Mouse (Mus musculus): ENCODE data around the gene Supt6. TPM values are rescaled to one million over a fixed set of nuclear protein-coding genes. Genes with fewer than 3 reads are reported as not detected.

The Supt6 gene
- total and polyA plus RNA-seq, 3 experiments: 39.6 to 93.2 (median 59.8) TPM

DNA sequence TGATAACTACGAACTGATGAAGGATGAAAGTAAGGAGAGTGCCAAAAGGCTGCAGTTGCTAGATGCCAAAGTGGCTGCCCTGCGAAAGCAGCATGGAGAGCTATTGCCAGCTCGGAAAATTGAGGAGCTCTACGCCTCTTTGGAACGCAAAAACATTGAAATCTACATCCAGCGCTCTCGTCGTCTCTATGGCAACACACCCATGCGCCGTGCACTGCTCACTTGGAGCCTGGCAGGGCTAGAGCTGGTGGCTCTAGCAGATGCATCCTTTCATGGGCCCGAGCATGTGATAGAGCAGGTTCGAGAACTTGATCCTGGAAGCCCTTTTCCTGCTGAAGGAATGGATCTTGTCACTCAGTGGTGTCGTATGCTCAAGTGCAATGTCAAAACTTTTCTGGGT is 26.2 kb upstream of the Supt6 start:
- TF ChIP-seq NRF1 (IDR thresholded peaks at IDR 0.05; ENCODE audit: insufficient read depth, low read depth, low read length, poor library complexity, severe bottlenecking) (no peak), ZKSCAN1 (IDR thresholded peaks at IDR 0.05; ENCODE audit: low read depth, low read length) (no peak), MAZ (IDR thresholded peaks at IDR 0.05; ENCODE audit: low read depth, low read length) (no peak), POLR2AphosphoS5 (IDR thresholded peaks at IDR 0.05; ENCODE audit: borderline replicate concordance, low read depth, low read length) (no peak), E2F4 (IDR thresholded peaks at IDR 0.05; ENCODE audit: borderline replicate concordance, low read depth, low read length) (no peak), BHLHE40 (IDR thresholded peaks at IDR 0.05; ENCODE audit: borderline replicate concordance, low read depth, low read length) (no peak), HCFC1 (IDR thresholded peaks at IDR 0.05; ENCODE audit: low read depth, low read length) (no peak), POLR2AphosphoS2 (IDR thresholded peaks at IDR 0.05; ENCODE audit: low read length) (no peak), ZC3H11A (IDR thresholded peaks at IDR 0.05; ENCODE audit: low read depth, low read length) (no peak), SIN3A (IDR thresholded peaks at IDR 0.05; ENCODE audit: low read length) (no peak), MEF2A (IDR thresholded peaks at IDR 0.05; ENCODE audit: extremely low read depth, insufficient replicate concordance, low read depth, low read length, poor library complexity, severe bottlenecking) (no peak), USF2 (IDR thresholded peaks at IDR 0.05; ENCODE audit: borderline replicate concordance in 1 of 2, insufficient read depth in 1 of 2, low read depth in 1 of 2, low read length in 2 of 2) (no peak), MAFK (IDR thresholded peaks at IDR 0.05; ENCODE audit: borderline replicate concordance, low read depth, low read length) (no peak), MYC (IDR thresholded peaks at IDR 0.05; ENCODE audit: low read depth, low read length) (no peak), MXI1 (IDR thresholded peaks at IDR 0.05; ENCODE audit: low read depth, low read length) (no peak), TCF12 (IDR thresholded peaks at IDR 0.05; ENCODE audit: low read depth, low read length) (no peak), CHD1 (IDR thresholded peaks at IDR 0.05; ENCODE audit: low read depth, low read length) (no peak), NELFE (IDR thresholded peaks at IDR 0.05; ENCODE audit: low read depth, low read length) (no peak)
- Histone ChIP-seq H3K36me3 (ENCODE audit: control insufficient read depth in 1 of 2, insufficient read depth in 2 of 2, low read length in 2 of 2) (peaks cover 0 to 37% of the 10 kb centered on the region in 2 experiments; a peak in 2 of 4 replicates), H3K4me1 (ENCODE audit: control insufficient read depth in 1 of 2, insufficient read depth in 2 of 2, low read length in 2 of 2) (no peaks in the 10 kb centered on the region)

DNA sequence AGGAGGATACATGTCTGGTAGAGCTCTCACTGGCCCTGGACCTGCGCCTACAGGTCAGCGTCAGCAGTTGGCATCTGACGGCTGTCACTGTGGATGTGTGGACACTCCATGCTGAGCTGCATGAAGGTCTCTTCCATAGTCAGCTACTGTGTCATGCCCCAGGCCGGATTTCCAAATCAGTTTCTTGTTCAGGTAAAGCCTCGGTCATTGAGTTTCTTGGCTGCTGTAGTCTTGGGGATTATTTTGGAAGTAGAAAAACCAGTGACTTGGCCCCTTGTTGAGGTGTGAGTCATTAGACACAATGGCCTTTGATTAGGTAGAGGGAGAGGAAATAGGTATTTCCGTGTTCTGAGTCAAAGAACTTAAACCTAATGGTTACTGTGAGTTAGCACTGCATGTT is 19.8 kb upstream of the Supt6 start:
- H3K27ac ChIP-seq (ENCODE audit: control insufficient read depth, low read depth, low read length): no peak overlapping the region
- H3K27me3 ChIP-seq (ENCODE audit: control insufficient read depth in 1 of 2, insufficient read depth in 2 of 2, low read length in 2 of 2): no peaks in the 10 kb centered on the region
- DNase-seq (ENCODE audit: low read depth, low spot score): no peak
- H3K36me3 ChIP-seq (ENCODE audit: control insufficient read depth in 1 of 2, insufficient read depth in 2 of 2, low read length in 2 of 2): peaks cover 8 to 31% of the 10 kb centered on the region in 2 experiments
- TF ChIP-seq ELF1 (IDR thresholded peaks at IDR 0.05; ENCODE audit: low read depth, low read length): no peak
- TF ChIP-seq MYC (IDR thresholded peaks at IDR 0.05; ENCODE audit: low read depth, low read length): no peak
- no peak for TF ChIP-seq SIN3A (IDR thresholded peaks at IDR 0.05; ENCODE audit: low read length)
- TF ChIP-seq ZNF384 (IDR thresholded peaks at IDR 0.05; ENCODE audit: low read depth, low read length): no peak
- no peak for TF ChIP-seq EP300 (IDR thresholded peaks at IDR 0.05; ENCODE audit: low read depth in 1 of 2, low read length in 2 of 2)
- no peak for TF ChIP-seq GATA1 (IDR thresholded peaks at IDR 0.05; ENCODE audit: low read depth, low read length)
- TF ChIP-seq TCF12 (IDR thresholded peaks at IDR 0.05; ENCODE audit: low read depth, low read length): no peak
- no peak for TF ChIP-seq MXI1 (IDR thresholded peaks at IDR 0.05; ENCODE audit: low read depth, low read length)
- TF ChIP-seq ZC3H11A (IDR thresholded peaks at IDR 0.05; ENCODE audit: low read depth, low read length): no peak
- TF ChIP-seq MYB (IDR thresholded peaks at IDR 0.05; ENCODE audit: low read depth, low read length): no peak
- TF ChIP-seq MAFK (IDR thresholded peaks at IDR 0.05; ENCODE audit: borderline replicate concordance, low read depth, low read length): no peak
- TF ChIP-seq CTCF (IDR thresholded peaks at IDR 0.05 in 2 of 3, conservative IDR thresholded peaks at IDR 0.05 in 1 of 3; ENCODE audit: control insufficient read depth in 1 of 3, insufficient read depth in 1 of 3, low read depth in 2 of 3, low read length in 3 of 3, poor library complexity in 1 of 3, severe bottlenecking in 1 of 3): no peak
- TF ChIP-seq USF1 (IDR thresholded peaks at IDR 0.05; ENCODE audit: low read depth, low read length): no peak
- TF ChIP-seq POLR2AphosphoS5 (IDR thresholded peaks at IDR 0.05; ENCODE audit: borderline replicate concordance, low read depth, low read length): no peak
- TF ChIP-seq ZKSCAN1 (IDR thresholded peaks at IDR 0.05; ENCODE audit: low read depth, low read length): no peak
- TF ChIP-seq UBTF (IDR thresholded peaks at IDR 0.05; ENCODE audit: borderline replicate concordance, insufficient read depth, low read depth, low read length): no peak
- TF ChIP-seq CHD2 (IDR thresholded peaks at IDR 0.05; ENCODE audit: low read length): no peak
- TF ChIP-seq SMC3 (IDR thresholded peaks at IDR 0.05; ENCODE audit: low read depth, low read length): no peak
- TF ChIP-seq MAX (IDR thresholded peaks at IDR 0.05; ENCODE audit: low read length): no peak
- no peak for TF ChIP-seq ETS1 (IDR thresholded peaks at IDR 0.05; ENCODE audit: low read depth, low read length)
- H3K9me3 ChIP-seq (replicated peaks; ENCODE audit: insufficient read depth, low read length): no peaks in the 10 kb centered on the region
- peaks cover 8% of the 10 kb centered on the region for H3K79me2 ChIP-seq (ENCODE audit: control insufficient read depth, insufficient read depth, low read length, poor library complexity)
- H3K9ac ChIP-seq (ENCODE audit: control insufficient read depth, low read depth, low read length, poor library complexity, severe bottlenecking): no peak overlapping the region
- H3K4me3 ChIP-seq (ENCODE audit: control insufficient read depth in 1 of 2, insufficient read depth in 1 of 2, low read depth in 2 of 2, low read length in 2 of 2): no peak overlapping the region
- H3K4me1 ChIP-seq (ENCODE audit: control insufficient read depth in 1 of 2, insufficient read depth in 2 of 2, low read length in 2 of 2): peaks cover 3 to 4% of the 10 kb centered on the region in 2 experiments; a peak in 3 of 4 replicates

More for the DNA sequence above, 26.2 kb upstream of the Supt6 start:
- H3K9ac ChIP-seq (ENCODE audit: control insufficient read depth, low read depth, low read length, poor library complexity, severe bottlenecking): no peak overlapping the region
- no peak for DNase-seq (ENCODE audit: low read depth, low spot score)
- H3K4me3 ChIP-seq (ENCODE audit: control insufficient read depth in 1 of 2, insufficient read depth in 1 of 2, low read depth in 2 of 2, low read length in 2 of 2): no peak overlapping the region
- H3K79me2 ChIP-seq (ENCODE audit: control insufficient read depth, insufficient read depth, low read length, poor library complexity): no peaks in the 10 kb centered on the region
- no peaks in the 10 kb centered on the region for H3K27me3 ChIP-seq (ENCODE audit: control insufficient read depth in 1 of 2, insufficient read depth in 2 of 2, low read length in 2 of 2)
- no peaks in the 10 kb centered on the region for H3K9me3 ChIP-seq (replicated peaks; ENCODE audit: insufficient read depth, low read length)
- H3K27ac ChIP-seq (ENCODE audit: control insufficient read depth, low read depth, low read length): no peak overlapping the region
